Mouse (Mus musculus) stomach, embryonic 14.5 days (tissue): ENCODE data around the gene Jph3. TPM values are rescaled to one million over a fixed set of nuclear protein-coding genes. Genes with fewer than 3 reads are reported as not detected.

Experiments used
- ATAC-seq: fragments of 200-750 bp; cut with Nextera tagmentation; 2 replicates; pipeline ENCODE4 v1.8.0; 2017; ENCODE audit warnings: low read depth, moderate TSS enrichment; ENCODE audit not compliant: insufficient number of reproducible peaks, insufficient read depth, low FRiP score
- H3K27ac ChIP-seq: fragments of 300-500 bp; sonication (generic); 2 replicates; pipeline ENCODE4 v1.5.1; 2014; ENCODE audit warnings: mild to moderate bottlenecking, low read length, moderate library complexity, mixed read lengths
- H3K27me3 ChIP-seq: fragments of 300-500 bp; sonication (generic); 2 replicates; pipeline ENCODE4 v1.6.1; 2014; ENCODE audit warnings: low read length, control low read depth, mixed read lengths; ENCODE audit not compliant: control insufficient read depth, insufficient read depth
- H3K36me3 ChIP-seq: fragments of 300-500 bp; sonication (generic); 2 replicates; pipeline ENCODE4 v1.6.1; 2014; ENCODE audit warnings: mild to moderate bottlenecking, control low read depth, low read length, moderate library complexity, mixed read lengths; ENCODE audit not compliant: control insufficient read depth, insufficient read depth
- H3K4me1 ChIP-seq: fragments of 300-500 bp; sonication (generic); 2 replicates; pipeline ENCODE4 v1.6.1; 2014; ENCODE audit warnings: low read length, control low read depth, mixed read lengths; ENCODE audit not compliant: control insufficient read depth, insufficient read depth
- H3K4me2 ChIP-seq: fragments of 300-500 bp; sonication (generic); replicated peaks from 2 replicates; pipeline ENCODE4 v1.6.1; 2014; ENCODE audit warnings: low read depth, low read length, control low read depth
- H3K4me3 ChIP-seq: fragments of 300-500 bp; sonication (generic); 2 replicates; pipeline ENCODE4 v1.5.1; 2014; ENCODE audit warnings: low read depth, low read length, control low read depth
- H3K9ac ChIP-seq: fragments of 300-500 bp; sonication (generic); replicated peaks from 2 replicates; pipeline ENCODE4 v1.6.1; 2014; ENCODE audit warnings: low read depth, mild to moderate bottlenecking, control low read depth, low read length, moderate library complexity, mixed read lengths
- H3K9me3 ChIP-seq: fragments of 300-500 bp; sonication (generic); 2 replicates; pipeline ENCODE4 v1.6.1; 2016; ENCODE audit warnings: low read depth, low read length, control low read depth; ENCODE audit not compliant: control insufficient read depth
- WGBS: fragments of 180-500 bp; shearing (Covaris S2); extraction: QIAGEN DNeasy Blood & Tissue Kit; methylation state at CpG from one replicate; pipeline ENCODE4 v1.1.7; 2014; 5-methylcytosine and 5-hydroxymethylcytosine counted together
- polyA plus RNA-seq: library from polyadenylated mRNA; unstranded; fragments of >200 nt; fragmentation: Nextera tagmentation; extraction: Ambion mirVana; gene quantifications from 2 replicates; pipeline ENCODE4 v1.2.1, GENCODE M21; 2014

The Jph3 gene
- 3.4 and 3.6 TPM in 2 replicates for polyA plus RNA-seq

DNA sequence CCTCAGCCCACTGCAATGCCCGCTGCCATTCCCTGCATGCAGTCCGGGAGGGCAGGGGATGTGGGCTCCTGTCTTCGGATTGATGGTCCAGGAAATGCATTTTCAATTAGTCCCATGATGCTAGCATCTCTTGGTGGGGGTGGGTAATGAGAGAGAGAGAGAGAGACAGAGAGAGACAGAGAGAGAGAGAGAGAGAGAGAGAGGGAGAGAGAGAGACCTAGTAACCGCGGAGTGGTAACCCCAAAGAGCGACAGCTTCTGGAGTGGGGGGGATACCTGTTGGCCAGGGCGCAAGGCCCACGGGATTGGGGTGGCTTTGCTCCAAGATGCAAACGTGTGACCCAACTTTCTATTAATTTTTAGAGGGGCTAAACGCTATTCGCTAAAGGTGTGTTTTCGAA, at the start of gene Jph3:
Jph3 (plus strand) TSS at position 301 of the 400 bp plus-strand sequence.
- H3K27ac ChIP-seq: no peak within 1 kb of the TSS
- H3K4me3 ChIP-seq: peak within 1 kb of the TSS; percentile 37
- no peaks in the 10 kb centered on the region for H3K36me3 ChIP-seq
- H3K27me3 ChIP-seq: peaks cover 48% of the 10 kb centered on the region
- H3K4me2 ChIP-seq: peak within 1 kb of the TSS; percentile 80
- no peak within 1 kb of the TSS for H3K9ac ChIP-seq
- ATAC-seq: no peak
- no peaks in the 10 kb centered on the region; the same call in 1 of the 2 replicates for H3K4me1 ChIP-seq
- no peaks in the 10 kb centered on the region; the same call in 1 of the 2 replicates for H3K9me3 ChIP-seq
- 11% methylated on average over 12 of the region's 12 CpGs for WGBS

DNA sequence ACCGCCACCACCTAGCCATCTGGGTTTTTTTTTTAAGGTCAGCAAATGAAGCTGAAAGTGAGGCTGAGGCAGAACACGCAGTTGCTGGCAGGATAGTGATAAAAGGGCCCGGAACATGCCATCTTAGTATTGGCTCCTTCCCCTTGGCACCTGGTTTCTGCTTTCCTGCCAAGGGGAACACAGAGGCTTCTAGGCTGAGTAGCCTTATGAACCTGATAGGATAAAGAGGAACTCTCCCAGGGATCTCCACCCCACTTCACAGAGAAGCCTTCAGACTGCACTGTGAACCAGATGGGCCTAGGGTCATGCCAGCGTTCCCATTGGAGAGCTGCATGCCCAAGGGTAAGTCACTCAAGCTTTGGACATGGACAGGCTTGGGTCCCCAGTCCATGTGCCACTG, 48.5 kb upstream of the Jph3 start:
- no peak for ATAC-seq
- H3K36me3 ChIP-seq: no peaks in the 10 kb centered on the region
- H3K27me3 ChIP-seq: no peaks in the 10 kb centered on the region
- 82% methylated on average over 4 of the region's 4 CpGs for WGBS
- no peaks in the 10 kb centered on the region for H3K9me3 ChIP-seq
- no peak overlapping the region for H3K27ac ChIP-seq
- H3K9ac ChIP-seq: no peak overlapping the region
- H3K4me1 ChIP-seq: no peaks in the 10 kb centered on the region
- no peak overlapping the region for H3K4me2 ChIP-seq
- H3K4me3 ChIP-seq: no peak overlapping the region

DNA sequence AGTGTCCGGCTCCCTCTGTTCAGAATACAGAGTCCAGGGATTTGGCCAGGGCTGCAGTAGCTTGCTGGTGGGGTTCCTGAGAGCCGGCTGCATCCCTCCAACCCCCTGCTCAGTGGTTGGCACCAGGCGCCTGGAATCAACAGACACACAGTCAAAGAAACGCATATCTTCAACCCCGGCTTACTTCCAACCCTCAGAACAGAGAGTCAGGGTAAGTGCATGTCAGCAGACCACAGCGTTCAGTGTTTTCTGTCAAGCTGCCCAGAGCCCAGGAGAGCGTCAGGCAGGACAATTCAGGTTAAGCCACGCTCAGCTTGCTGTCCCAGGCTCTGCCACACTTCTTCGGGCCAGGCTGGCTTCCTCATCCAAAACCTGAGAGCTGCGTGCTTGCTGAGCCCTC, 48.0 kb upstream of the Jph3 start:
- no peak overlapping the region for H3K9ac ChIP-seq
- no peak overlapping the region for H3K4me3 ChIP-seq
- H3K27me3 ChIP-seq: no peaks in the 10 kb centered on the region
- H3K27ac ChIP-seq: no peak overlapping the region
- no peaks in the 10 kb centered on the region for H3K36me3 ChIP-seq
- no peaks in the 10 kb centered on the region for H3K9me3 ChIP-seq
- no peaks in the 10 kb centered on the region for H3K4me1 ChIP-seq
- 57% methylated on average over 10 of the region's 10 CpGs for WGBS
- no peak overlapping the region for H3K4me2 ChIP-seq
- no peak for ATAC-seq

DNA sequence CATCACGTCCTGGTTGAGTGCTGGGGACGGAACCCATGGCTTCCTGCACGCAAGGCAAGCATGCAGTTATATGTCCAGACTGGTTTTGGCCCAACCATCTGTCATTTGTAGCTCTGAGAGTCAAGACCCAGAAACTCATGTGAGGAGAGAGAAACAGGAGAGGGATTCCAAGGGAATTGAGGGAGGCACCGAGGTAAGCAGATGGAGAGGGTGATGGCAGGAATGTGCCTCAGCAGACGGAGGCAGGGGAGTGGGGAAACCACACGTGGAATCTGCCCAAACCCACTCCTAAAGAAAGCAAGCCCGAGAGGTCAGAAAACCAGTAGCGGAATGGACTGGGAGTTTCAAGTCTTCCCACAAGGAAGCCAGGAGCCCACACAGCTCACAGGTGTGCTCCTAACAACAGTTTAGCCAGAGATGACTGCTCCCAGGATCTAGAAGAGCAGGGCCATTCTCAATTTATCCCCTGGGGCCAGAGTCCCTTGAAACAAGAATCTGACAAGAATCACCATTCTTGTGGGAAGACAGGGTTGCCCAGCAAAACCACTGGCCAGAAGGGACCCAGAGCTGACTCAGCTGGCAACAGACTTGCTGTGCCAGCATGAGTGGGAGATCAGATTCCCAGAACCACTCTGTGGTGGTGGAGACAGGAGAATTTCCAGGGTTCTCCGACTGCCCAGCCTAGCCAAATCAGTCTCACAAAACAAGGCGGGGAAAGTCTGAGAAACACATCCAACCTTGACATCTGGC, 46.2 kb upstream of the Jph3 start:
- Histone ChIP-seq H3K9me3 (no peaks in the 10 kb centered on the region), H3K27me3 (no peaks in the 10 kb centered on the region), H3K4me1 (0 out of 2 replicates have a peak, but pooled peaks cover 3% of the 10 kb centered on the region), H3K36me3 (no peaks in the 10 kb centered on the region), H3K9ac (no peak overlapping the region), H3K27ac (no peak overlapping the region), H3K4me2 (no peak overlapping the region), H3K4me3 (no peak overlapping the region)
- WGBS: 63% methylated on average over 10 of the region's 10 CpGs
- no peak for ATAC-seq

DNA sequence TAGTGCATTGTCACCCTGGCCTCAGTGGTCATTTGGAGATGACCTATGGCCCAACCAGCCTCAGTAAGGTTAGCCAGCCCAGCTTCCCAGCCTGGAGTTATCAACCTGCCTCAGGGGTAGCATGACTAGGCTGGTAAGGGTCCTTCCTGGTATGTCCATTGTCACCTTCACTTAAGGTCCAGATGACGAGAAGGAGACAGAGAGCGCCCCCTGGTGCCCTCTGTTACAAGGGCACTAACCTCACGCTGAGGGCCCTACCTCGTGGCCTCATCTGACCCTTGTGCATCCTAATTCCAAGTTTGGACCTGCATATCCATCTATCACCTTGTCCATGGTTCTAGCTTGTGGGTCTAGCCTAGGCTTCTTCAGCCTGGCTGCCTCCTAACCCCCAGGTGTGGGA, 44.0 kb upstream of the Jph3 start:
- Histone ChIP-seq H3K36me3 (no peaks in the 10 kb centered on the region), H3K4me2 (no peak overlapping the region), H3K9me3 (no peaks in the 10 kb centered on the region), H3K4me3 (no peak overlapping the region), H3K27me3 (no peaks in the 10 kb centered on the region), H3K27ac (no peak overlapping the region), H3K9ac (no peak overlapping the region), H3K4me1 (0 out of 2 replicates have a peak, but pooled peaks cover 6% of the 10 kb centered on the region)
- ATAC-seq: no peak
- WGBS: 14% methylated on average over 4 of the region's 4 CpGs

DNA sequence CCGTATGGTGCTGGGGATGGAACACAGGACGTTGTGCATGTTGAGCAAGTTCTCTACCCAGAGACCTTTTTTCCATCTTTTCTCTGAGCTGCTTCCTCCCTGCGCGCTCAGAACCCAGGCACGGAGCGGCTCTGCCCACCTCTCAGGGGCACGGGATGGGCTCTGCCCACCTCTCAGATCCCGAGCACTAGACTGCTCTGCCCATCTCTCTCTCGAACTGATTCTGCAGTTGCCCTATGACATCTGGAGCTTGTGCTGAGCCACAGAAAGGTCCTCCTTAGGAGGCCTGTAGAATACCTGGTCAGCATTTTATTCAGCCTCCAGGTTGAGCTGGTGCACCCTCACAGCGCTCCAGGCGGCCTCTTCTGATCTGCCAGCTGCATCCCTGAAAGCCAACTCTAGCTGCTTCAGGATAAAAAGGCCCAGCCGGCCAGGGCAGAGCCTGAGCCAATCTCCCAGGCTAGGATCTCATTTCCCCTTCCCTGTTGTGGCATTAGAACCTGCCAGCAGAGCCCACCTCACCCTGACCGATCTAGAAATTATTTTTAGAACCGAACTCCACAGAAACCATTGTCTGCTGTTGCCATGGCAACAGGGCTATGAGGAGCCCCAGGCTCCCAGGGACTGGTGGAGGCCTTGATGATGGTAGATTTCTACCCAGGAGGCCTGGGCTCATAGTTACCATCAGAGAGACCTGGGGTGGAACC, 41.8 kb upstream of the Jph3 start:
- Histone ChIP-seq H3K9ac (no peak overlapping the region), H3K9me3 (no peaks in the 10 kb centered on the region), H3K36me3 (no peaks in the 10 kb centered on the region), H3K27me3 (no peaks in the 10 kb centered on the region), H3K4me1 (0 out of 2 replicates have a peak, but pooled peaks cover 6% of the 10 kb centered on the region), H3K4me3 (no peak overlapping the region), H3K27ac (no peak overlapping the region), H3K4me2 (no peak overlapping the region)
- ATAC-seq: no peak
- WGBS: 60% methylated on average over 14 of the region's 14 CpGs

DNA sequence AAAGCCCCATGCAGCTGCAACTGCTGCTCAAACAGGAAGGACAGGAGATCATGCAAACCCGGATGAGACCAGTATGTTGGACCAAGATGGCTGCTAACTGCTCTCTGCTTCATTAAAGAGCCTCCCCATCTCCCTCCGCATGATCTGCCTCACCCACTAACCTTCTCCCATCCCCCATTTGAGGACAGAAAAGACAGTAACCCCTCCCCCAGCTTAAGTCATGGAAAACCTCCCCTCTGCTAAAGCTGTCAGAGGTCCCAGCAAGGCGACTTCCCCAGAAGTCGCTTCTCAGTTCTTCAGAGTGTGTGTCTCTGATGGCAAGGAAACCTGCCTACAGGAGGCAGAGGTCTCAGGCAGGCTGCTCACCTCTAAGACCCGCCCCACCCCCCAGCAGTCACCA, 40.9 kb upstream of the Jph3 start:
- 0 out of 2 replicates have a peak, but pooled peaks cover 6% of the 10 kb centered on the region for H3K4me1 ChIP-seq
- H3K4me3 ChIP-seq: no peak overlapping the region
- H3K36me3 ChIP-seq: no peaks in the 10 kb centered on the region
- H3K9ac ChIP-seq: no peak overlapping the region
- H3K4me2 ChIP-seq: no peak overlapping the region
- H3K27me3 ChIP-seq: no peaks in the 10 kb centered on the region
- 41% methylated on average over 5 of the region's 5 CpGs for WGBS
- no peak overlapping the region for H3K27ac ChIP-seq
- no peak for ATAC-seq
- H3K9me3 ChIP-seq: no peaks in the 10 kb centered on the region

DNA sequence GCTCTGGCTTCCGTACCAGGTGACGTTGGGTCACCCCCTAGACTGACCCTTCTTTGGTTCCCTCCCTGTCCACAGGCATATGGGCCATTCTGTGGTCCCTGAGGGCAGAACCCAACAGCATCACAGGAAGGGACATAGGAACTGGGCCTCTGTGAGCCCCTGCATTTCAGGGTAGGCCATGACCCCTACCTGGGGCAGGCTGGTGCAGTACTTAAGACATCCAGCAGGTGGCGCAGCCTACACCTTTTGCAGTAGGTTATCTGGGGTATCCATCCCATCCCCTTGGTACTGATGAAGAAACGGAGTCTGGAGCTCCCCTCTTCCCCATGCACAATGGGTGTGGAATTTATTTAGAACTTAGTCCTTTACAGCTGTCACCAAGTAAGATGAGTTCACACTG, 35.0 kb upstream of the Jph3 start:
- no peaks in the 10 kb centered on the region for H3K36me3 ChIP-seq
- 54% methylated on average over 4 of the region's 4 CpGs for WGBS
- ATAC-seq: no peak
- H3K4me3 ChIP-seq: no peak overlapping the region
- no peaks in the 10 kb centered on the region for H3K27me3 ChIP-seq
- H3K27ac ChIP-seq: no peak overlapping the region
- no peak overlapping the region for H3K9ac ChIP-seq
- H3K4me1 ChIP-seq: peaks cover 8% of the 10 kb centered on the region; the same call in 1 of the 2 replicates
- no peaks in the 10 kb centered on the region for H3K9me3 ChIP-seq
- no peak overlapping the region for H3K4me2 ChIP-seq
